Mouse (Mus musculus): ENCODE measurements around the gene Zfp771.

Zfp771 gene

DNA sequence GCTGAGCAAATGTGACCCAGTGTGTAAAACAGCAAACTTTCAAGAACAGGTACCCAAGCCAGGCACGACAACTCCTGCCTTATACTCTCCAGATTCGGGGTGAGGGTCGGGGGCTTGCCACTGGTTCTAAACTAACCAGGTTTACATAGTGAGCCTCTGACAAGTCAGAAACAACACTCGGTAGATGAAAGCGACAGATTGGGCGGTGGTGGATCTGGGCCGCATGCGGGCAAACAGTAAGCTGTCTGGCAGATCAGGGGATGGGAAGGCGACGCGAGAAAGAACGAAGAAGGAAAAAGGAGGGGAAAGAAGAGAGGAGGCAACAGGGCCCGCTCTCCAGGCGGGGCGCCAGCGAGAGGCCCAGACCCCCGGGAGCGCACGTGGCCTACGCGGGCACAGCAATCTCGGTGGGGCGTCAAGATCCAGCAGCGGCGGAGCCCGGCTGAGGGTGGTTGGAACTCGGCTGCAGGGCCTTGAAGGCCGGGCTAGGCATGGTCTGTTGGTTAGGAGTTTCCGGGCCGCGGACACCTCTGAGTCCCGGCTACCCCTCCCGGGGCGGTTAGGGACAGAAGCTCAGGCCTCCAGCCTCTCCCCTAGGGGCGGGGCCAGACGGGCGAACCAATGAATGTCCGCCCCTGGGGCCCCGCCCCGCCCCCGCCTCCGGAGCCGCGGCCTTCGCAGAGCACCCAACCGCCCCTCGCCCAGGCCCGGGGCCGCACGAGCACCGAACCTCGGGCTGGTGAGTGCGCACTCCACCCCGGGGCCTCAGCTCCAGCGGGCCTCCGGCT is at the start of gene Zfp771:
Zfp771 (plus strand) TSS at position 405 of the 788 bp plus-strand sequence.
- peak; percentile 94 for DNase-seq

DNA sequence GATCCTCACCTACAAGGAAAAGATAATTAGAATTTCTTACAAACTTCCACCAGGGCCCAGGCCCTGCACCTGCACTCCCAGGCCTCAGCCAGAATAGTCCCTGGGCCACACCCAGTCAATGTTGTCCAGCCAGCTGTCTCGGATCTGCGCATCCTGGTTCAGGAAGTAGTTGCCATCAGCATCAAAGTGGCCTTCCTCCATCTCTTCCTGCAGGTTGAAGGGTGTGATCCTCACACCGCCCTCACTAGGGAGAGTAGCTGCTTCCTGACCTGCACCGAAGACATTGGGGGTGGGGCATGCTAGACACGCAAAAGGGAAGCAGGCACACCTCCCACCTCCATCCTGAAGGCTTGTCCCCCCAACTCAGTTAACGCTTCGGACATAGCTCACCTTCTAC is 49.4 kb upstream of the Zfp771 start:
- DNase-seq, result no peak

DNA sequence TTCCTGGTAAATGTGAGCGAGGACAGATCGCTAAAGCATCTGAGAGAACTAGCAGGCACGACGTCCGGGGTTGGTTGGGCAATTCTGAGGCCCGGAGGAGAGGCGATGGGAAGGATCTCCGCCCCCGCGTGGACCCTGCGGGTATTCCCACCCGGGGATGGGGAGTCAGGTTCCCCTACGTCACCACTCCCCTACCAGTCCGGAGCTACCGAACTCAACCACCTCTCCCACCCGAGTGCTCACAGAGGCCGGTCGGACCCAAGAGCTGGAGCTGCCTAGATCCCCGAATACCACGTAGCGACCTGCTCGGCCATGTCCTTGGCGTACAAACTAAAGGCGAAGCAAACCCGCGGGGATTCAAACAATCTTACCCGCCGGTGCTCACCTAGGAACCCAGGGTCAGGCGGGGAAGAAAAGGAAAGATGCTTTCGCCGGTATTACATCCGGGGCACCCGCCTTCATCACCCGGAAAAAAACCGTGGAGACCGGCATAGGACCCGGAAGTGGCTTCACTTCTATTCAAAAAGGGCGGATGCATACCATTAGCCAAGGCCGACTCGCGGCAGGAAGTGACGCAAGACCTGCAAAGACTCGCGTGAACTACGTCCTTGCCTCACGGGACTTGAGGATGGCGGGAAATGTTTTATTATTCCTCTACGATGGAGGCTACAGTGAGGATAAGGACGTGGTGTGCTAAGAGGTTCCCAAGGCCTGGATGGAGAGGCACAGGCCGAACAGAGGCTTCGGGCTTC is 48.4 kb upstream of the Zfp771 start, which contains the start of gene Cd2bp2:
Cd2bp2 (minus strand) TSS at position 507 of the 752 bp plus-strand sequence.
- peak; percentile 93 for DNase-seq

DNA sequence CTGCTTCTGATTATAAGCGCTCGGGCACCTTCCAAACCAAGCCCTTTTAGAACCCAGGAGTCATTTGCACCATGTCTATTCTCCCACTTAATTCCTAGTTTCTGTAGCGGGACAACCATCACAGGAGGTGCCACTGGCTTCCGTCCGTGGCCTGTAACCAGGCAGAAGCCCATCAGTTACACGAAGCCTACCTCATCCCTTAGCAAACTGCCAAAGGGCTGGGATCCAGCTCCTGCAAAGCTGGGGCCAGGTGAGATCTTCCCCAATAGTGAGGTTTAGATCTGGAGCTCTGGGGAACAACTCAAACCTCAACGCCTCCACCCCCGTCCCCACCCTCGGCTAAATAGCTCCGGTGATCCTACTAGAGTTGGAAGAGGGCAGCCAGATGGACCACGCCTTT is 47.6 kb upstream of the Zfp771 start:
- no peak for DNase-seq

DNA sequence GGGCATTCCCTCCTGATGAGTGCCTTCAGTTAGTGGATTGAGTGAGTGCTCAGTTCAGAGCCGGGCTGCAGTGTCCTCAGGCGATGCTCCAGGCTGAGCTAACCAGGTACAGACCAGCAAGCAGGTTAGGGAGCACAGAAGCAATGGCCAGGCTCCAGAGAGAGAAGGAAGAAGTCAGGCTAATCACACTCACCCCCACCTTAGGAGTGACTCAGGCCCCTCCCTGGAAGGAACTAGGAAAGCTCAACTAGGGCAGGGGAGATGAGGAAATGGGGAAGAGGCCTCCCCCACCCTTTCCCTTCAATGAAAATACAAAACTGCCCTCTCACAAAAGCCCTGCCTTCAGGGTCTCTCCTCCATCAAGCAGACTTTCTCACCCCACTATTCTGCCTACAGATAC is 37.5 kb upstream of the Zfp771 start:
- no peak for DNase-seq

DNA sequence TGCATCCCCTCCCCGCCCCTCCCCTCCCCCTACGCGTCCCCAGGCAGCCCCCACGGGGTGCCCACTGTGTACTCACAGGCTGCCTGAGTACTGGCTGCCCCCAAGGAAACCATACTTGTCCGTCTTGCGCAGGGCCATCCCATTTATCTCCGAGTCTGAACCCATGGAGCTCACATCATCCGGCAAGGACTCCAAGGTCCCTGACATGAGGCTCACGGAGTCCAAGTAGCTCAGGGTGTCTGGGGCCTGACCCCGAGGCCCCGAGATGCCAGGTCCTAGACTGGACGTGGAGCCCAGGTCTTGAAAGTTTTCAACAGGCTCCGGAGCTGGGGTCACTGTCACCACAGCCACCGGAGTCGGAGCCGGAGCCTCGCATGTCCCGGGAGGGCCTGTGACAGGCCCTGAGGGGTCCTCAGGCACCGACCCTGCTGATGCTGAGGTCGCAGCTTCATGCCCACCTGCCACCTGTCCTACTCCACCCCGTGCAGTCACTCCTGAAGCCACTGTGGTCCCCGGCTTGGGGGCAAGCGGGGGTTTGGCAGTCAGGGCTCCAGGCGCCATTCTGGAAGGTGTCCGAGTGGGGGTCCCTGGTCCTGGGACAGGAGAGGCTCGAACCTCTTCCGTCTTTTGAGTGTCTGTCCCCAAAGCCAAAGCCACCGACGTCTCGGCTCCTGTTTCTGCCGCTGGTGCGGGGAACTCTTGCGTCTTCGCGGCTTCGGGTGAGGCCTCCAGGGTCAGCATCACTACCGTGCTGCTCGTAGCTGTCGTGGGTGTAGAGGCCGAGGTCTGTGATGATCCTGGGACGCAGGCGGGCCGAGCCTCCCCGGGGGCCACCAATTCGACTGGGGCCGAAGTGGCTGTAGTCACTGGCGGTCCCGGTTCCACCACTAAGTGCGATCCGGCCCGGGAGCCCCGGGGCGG is 36.4 kb upstream of the Zfp771 start:
- no peak for DNase-seq

DNA sequence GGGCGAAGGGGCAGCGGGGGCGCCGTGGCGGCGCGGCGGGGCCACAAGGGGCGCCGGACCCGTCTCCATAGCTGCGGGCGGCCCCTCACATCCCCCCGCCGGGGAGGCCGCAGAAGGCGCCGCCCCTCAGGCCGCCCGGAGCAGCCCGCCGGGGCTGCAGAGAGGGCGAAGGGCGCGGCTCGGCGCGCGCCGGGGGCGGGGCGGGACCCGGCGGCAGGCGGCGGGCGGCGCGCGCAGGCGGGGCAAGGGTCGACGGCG is 35.9 kb upstream of the Zfp771 start, which contains the start of gene Tbc1d10b:
Tbc1d10b (minus strand) TSS at position 174 of the 258 bp plus-strand sequence.
- peak; percentile 37 for DNase-seq

DNA sequence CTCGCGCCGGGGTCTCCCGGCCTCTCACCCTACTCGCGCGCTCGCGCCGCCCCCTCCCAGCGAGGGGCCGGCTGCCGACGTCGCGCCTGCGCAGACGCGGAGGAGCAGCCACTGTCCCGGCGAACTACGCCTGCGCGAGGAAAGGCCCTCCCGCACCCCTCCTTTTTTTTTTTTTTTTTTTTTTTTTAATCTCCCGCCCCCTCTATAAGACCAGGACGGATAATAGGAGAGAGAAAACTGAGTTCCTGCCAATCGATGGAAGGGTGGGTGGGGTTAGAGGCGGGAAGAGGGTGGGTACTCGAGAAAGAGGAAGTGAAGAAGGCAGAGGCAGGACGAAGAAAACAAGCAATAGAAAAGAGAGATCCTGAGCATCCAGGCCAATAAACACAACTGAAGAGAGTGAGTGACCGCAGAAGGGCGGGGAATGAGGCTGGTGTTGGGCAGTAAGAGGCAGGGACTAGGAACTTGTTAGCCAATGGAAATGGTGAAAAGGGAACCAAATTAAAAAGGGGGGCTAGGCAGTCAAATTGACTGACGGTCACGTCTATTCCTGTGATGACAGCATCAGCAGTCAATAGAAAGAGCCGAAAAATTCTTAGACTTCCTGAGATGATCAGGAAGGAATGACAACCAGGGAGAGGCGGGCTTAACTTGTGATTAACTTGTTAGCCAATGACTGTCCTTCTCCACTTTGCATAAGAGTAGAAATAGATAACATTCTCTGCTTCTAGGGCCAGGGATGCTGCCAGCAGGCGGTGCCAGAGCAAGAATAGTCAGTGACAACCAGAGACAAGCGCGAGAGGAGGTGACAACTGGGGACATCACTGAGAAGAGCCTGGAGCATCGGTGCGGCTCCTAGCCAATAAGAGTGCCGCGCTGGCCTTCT is 35.3 kb upstream of the Zfp771 start, which contains the start of gene Mylpf:
Mylpf (plus strand) TSS at position 338 of the 886 bp plus-strand sequence.
- DNase-seq, result peak; percentile 93

DNA sequence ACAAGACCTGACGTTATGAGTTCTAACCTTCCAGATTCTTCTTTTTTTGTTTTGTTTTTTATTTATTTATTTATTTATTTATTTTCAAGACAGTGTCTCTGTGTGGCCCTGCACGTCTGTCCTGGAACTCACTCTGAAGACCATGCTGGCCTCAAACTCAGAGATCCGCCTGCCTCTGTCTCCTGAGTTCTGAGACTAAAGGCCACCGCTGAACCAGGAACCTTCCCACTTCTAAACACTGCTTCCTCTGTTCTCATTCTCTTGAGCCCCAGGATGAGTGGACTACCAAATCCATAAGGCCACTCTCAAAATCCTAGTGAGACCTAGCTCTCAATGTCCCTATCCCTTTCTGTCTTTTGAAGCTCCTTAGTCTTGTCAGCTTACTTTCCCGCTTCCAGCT is 34.2 kb upstream of the Zfp771 start:
- no peak for DNase-seq

DNA sequence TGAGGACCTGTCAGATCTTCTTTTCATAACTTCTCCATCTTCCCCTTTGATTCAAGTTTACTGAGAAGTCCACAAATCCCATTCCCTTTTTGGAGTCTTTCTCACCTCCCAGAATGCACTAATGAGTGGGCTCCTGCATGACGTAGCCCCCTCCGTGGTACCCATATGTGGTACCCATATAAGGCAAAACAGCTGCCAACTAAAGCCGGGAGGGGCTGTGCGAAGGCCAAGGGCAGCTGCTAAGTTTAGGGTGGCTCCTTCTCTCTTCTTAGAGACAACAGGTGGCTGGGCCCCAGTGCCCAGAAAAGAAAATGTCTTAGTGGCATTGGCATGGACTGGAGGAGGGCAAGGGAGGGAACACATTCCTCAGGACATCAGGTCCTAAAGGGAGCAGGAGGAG is 33.8 kb upstream of the Zfp771 start:
- DNase-seq, result no peak

DNA sequence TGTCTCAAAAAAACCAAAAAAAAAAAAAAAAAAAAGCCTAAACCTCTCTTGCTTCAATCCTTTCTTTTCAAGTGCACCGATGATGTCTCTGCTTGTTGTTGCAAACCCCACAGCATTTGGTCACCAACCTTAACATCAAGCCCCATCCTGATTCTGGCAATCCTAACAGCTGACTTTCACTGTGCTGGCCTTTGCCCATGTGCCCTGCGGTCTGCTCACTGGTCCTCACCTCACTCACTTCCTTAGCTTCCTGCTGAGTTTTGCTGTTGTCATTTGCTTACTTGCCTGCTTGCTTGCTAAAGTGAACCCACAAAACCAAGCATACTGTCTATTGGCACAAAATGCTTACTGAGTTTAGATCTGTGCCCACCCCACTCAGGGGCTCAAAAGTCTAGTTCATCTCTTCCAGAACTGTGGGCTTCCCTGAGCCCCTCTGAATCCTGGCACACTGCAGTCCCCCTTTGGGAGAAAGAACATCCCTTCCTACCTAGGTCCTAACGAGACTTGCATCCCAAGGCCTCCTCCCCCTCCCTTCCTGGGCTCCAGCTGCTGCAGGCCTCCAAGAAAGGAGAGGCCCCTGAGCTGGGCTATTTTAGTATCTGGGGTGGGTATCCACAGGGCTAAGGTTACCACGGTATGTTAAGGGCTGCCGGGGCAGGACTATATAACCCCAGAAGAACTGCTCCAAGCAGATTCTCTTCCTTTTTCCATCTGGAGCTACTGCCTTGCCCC is 32.9 kb upstream of the Zfp771 start:
- no peak for DNase-seq

DNA sequence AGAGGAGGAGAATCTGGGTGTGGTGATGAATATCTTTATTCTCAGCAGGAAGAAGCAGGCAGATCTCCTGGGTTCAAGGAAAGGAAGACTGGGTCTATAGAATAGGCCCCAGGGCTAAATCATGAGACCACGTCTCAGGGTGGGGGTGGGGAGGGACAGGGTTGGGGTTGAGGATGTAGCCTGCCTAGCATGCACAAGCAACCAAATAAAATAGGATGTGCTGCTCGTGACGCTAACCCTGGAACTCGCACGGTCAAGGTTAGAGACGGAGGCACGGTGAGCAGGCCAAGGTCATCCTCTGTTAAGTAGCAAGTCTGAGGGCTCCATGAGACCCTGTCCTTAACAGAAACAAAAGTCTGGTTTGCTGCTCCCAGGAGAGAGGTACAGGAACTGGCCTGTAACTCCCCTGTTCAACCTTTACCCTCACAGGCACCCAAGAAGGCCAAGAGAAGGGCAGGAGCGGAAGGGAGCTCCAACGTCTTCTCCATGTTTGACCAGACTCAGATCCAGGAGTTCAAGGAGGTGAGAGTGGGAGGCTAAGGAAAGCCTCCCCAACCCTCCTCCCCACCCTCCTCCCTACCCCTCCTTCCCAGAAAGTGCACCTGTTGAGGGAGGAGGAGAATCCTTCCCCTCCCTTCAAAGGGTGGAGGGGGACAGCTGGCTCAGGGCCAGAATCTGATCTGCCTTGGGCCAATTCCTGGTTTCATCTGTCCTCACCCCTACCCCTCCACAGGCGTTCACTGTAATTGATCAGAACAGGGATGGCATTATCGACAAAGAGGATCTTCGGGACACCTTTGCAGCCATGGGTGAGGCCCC is 31.4 kb upstream of the Zfp771 start:
- DNase-seq, result no peak

DNA sequence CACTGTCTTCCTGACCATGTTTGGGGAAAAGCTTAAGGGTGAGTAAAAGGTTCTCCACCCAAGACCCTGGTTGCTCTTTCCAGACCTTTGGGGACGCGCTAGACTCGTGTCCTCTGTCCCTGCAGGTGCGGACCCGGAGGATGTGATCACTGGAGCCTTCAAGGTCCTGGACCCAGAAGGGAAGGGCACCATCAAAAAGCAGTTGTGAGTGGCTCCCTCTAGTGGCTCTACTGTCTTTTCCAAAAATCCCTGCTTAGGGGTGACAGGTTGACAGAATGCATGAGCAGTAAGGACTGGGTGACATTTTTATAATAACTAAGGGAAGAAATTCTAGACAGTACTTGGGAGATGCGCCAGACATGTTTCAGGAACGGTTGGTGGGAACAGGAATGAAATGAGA is 30.6 kb upstream of the Zfp771 start:
- DNase-seq, result no peak

DNA sequence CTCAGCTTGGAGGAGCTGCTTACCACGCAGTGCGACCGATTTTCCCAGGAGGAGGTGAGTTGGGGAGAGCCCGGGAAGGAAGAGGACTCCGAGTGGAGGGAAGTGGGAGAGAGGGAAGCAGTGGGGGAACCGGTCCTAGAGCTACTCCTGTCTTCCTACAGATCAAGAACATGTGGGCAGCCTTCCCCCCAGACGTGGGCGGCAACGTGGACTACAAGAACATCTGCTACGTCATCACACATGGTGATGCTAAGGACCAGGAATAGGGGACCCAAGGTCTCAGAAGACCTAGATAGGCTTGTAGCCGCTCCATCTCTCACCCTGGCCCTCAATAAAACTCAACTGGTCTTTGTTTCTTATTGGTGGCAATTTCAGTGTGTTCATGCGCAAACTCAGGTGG is 30.1 kb upstream of the Zfp771 start:
- DNase-seq, result no peak

DNA sequence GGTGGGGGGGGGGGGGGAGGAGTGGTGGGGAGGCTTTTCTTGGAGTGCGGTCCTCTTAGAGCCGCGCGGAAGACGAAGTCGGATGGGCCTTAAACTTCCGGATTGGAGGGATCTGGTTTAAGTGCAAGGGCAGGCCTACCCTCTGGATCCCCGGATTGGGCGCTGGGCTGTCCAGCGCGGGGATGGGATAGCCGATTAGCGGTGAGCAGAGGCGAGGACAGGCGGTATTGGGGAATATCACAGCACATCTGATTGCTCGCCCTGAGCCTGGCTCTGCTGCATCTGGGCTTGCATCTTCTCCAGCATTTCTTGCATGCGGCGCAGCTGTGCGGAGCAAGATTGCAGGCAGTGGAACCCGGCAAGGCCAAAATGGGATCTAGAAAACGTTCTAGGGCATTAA is 29.6 kb upstream of the Zfp771 start:
- DNase-seq, result no peak

DNA sequence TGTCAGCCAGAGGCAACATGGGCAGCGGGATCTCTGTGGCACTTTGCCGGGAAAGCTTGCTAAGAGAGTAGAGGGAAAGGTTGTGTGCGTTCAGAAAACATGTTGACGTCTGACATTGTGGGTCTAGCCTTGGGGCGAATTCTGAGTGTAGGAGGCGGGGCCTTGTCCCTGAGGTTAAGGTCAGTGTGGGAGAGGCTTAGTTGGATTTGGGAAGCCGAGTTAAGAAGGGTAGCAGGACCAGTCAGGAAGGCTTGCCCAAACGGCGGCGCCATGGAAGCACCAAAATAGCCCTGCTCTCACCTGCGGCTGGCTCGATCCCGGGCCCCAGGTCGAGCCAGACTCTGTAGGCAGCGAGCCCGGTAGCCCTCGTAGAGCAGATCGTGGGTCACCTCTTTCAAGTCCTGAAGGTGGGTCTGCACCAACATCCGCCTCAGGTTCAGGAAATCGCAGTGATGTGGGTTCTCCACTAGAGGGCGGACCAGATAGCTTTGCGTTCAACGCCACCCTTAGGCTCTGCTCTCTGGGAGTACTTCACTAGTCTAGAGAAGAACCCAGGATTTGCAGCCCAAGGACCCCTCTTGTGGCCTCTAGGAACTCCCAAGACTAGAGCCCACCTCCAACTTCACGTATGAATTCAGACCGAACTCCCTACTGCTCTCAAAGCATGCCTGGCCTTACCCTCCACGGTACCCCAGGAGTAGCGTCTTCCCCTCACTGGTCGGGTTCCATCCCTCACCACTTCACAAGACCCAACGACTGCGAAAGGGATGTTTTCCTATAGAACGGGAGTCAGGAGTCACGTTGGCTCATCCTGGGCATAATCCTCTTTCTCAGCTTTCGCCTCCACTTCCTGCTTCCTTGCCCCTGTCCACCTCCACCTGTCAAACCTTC is 28.8 kb upstream of the Zfp771 start:
- no peak for DNase-seq

DNA sequence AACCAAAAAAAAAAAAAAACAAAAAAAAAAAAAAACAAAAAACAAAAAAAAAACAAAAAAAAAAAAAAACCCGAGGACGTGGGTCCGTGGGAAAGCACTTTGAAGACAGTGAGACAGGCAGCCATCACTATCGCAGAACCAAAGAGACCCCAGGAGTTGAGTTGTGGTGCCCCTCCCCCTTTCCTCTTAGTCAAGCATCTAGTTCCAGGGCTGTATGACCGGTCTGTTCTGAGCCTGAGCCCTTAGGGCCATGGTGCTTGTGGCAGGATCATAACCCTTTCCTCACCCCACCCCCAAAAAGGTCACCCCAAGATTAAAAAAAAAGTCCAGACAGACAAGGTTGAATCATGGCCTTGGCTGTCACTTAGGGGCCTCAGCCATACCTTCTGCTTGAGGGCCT is 27.8 kb upstream of the Zfp771 start:
- DNase-seq, result no peak

DNA sequence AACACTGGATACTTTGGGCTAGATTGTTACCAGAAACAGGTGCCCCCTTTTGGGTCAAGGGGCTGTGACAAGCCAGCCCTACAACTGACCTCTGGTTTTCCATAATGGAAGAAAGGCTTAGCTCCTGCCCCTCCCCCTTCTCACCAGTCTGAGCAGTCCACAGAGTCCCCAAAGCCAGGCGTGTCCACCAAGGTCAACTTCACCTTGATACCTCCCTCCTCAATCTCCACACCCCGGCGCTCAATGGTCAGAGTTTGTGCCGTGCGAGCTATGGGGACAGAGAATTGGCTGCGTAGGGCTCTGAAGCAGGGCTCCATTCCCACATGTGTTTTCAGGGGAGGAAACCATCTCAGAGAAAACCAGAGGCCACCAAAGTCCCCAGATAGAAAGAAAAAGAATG is 26.6 kb upstream of the Zfp771 start:
- no peak for DNase-seq

DNA sequence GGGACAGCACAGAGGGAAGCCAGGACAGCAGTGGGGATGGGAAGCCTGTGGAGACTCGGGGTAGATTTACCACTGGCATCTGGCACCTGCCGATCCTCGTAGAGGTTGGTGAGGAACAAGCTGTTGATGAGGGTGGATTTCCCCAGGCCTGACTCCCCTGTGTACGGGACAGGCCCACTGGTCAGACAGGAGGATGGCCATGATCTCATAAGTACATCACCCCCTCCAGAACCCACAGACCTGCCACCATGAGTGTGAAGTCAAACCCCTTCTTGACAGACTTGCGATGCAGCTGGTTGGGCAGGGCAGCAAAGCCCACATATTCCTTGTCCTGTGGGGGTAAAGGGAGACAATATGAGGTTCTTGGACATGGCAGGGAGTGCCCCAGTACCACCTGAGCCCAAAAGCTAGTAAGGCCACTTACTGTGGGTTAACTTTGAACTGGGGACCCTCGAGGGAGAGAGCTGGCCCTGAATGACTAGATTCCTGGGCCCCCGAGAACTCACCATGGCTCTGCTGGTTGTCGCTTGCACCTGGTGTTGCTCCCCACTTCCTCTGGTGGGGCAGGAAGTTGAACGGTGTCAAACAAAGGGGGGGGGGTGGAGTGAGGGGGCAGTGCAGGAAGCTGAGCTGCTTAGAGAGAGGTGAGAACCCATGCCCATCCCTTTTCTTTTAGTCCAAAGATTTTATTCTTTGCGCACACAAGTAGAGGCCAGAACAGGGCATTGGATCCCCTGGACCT is 26.0 kb upstream of the Zfp771 start:
- no peak for DNase-seq

Data from right cerebral cortex, postnatal 14 days (tissue).